Mouse (Mus musculus): Measurements from ENCODE around the gene Gm9508. TPM values are rescaled to one million over a fixed set of nuclear protein-coding genes. Genes with fewer than 3 reads are reported as not detected.
"Not testable (repeated sequence)": the region's sequence is repeated elsewhere in the genome, so short reads cannot be mapped to it uniquely, and the experiment has no call there.

Gene Gm9508
- polyA plus RNA-seq, 1 experiment = not detected

- Histone ChIP-seq H3K4me3 (ENCODE audit: insufficient read depth, low read depth, low read length) (no peak within 1 kb of the TSS), H3K4me1 (ENCODE audit: control insufficient read depth, insufficient read depth, low read length) (no peaks in the 10 kb centered on the region), H3K27ac (ENCODE audit: insufficient read depth, low read depth, low read length) (no peak within 1 kb of the TSS)
- TF ChIP-seq POLR2A (IDR thresholded peaks at IDR 0.05; ENCODE audit: insufficient read depth, low read depth, low read length) (no peak), CTCF (IDR thresholded peaks at IDR 0.05; ENCODE audit: insufficient read depth, low read depth, low read length) (no peak)
- 85% methylated on average over 1 of the region's 1 CpGs for WGBS
Measured at GRCm38 (mm10) chr10:77715507-77715906, 18.5 kb upstream of the Gm9508 start, which contains the start of gene Gm10142. Gene Gm10142, plus strand, starts transcription at chr10:77715807.

GRCm38 (mm10) chr10:77713734-77714133 is 16.7 kb upstream of the Gm9508 start:
- no peak for TF ChIP-seq POLR2A (IDR thresholded peaks at IDR 0.05; ENCODE audit: insufficient read depth, low read depth, low read length)
- TF ChIP-seq CTCF (IDR thresholded peaks at IDR 0.05; ENCODE audit: insufficient read depth, low read depth, low read length) = no peak
- Histone ChIP-seq H3K4me3 (ENCODE audit: insufficient read depth, low read depth, low read length) (no peak overlapping the region), H3K4me1 (ENCODE audit: control insufficient read depth, insufficient read depth, low read length) (no peaks in the 10 kb centered on the region), H3K27ac (ENCODE audit: insufficient read depth, low read depth, low read length) (no peak overlapping the region)
- WGBS = 70% methylated on average over 4 of the region's 4 CpGs

GRCm38 (mm10) chr10:77711157-77711556 is 14.1 kb upstream of the Gm9508 start, which contains the start of gene Gm10024:
Gene Gm10024, plus strand, starts transcription at chr10:77711457.
- not testable (repeated sequence) for H3K4me3 ChIP-seq (ENCODE audit: insufficient read depth, low read depth, low read length); H3K27ac ChIP-seq (ENCODE audit: insufficient read depth, low read depth, low read length); H3K4me1 ChIP-seq (ENCODE audit: control insufficient read depth, insufficient read depth, low read length)

GRCm38 (mm10) chr10:77709831-77710230 is 12.8 kb upstream of the Gm9508 start:
- no peak for TF ChIP-seq CTCF (IDR thresholded peaks at IDR 0.05; ENCODE audit: insufficient read depth, low read depth, low read length)
- TF ChIP-seq POLR2A (IDR thresholded peaks at IDR 0.05; ENCODE audit: insufficient read depth, low read depth, low read length) = no peak
- Histone ChIP-seq H3K4me3 (ENCODE audit: insufficient read depth, low read depth, low read length) (no peak overlapping the region), H3K27ac (ENCODE audit: insufficient read depth, low read depth, low read length) (no peak overlapping the region), H3K4me1 (ENCODE audit: control insufficient read depth, insufficient read depth, low read length) (no peaks in the 10 kb centered on the region)
- WGBS = 73% methylated on average over 3 of the region's 3 CpGs

GRCm38 (mm10) chr10:77706326-77706725 is 9.3 kb upstream of the Gm9508 start, which contains the start of gene Gm10272:
Gene Gm10272, plus strand, starts transcription at chr10:77706626.
- Histone ChIP-seq H3K4me1 (ENCODE audit: control insufficient read depth, insufficient read depth, low read length) (no peaks in the 10 kb centered on the region), H3K4me3 (ENCODE audit: insufficient read depth, low read depth, low read length) (no peak within 1 kb of the TSS), H3K27ac (ENCODE audit: insufficient read depth, low read depth, low read length) (no peak within 1 kb of the TSS)
- WGBS = 100% methylated on average over 1 of the region's 1 CpGs
- TF ChIP-seq CTCF (IDR thresholded peaks at IDR 0.05; ENCODE audit: insufficient read depth, low read depth, low read length) = no peak
- TF ChIP-seq POLR2A (IDR thresholded peaks at IDR 0.05; ENCODE audit: insufficient read depth, low read depth, low read length) = no peak

GRCm38 (mm10) chr10:77690356-77690807 is 6.7 kb downstream of the Gm9508 start, which contains the start of gene Gm19402:
Gene Gm19402, minus strand, starts transcription at chr10:77690757.
- peaks cover 27% of the 10 kb centered on the region for H3K4me1 ChIP-seq (ENCODE audit: control insufficient read depth, insufficient read depth, low read length)
- WGBS = 58% methylated on average over 3 of the region's 3 CpGs
- H3K4me3 ChIP-seq (ENCODE audit: insufficient read depth, low read depth, low read length); H3K27ac ChIP-seq (ENCODE audit: insufficient read depth, low read depth, low read length): not testable (repeated sequence)

- TF ChIP-seq CTCF (IDR thresholded peaks at IDR 0.05; ENCODE audit: insufficient read depth, low read depth, low read length) (no peak), POLR2A (IDR thresholded peaks at IDR 0.05; ENCODE audit: insufficient read depth, low read depth, low read length) (no peak)
- 63% methylated on average over 10 of the region's 10 CpGs for WGBS
- H3K4me1 ChIP-seq (ENCODE audit: control insufficient read depth, insufficient read depth, low read length) = peaks cover 27% of the 10 kb centered on the region
- H3K27ac ChIP-seq (ENCODE audit: insufficient read depth, low read depth, low read length) = no peak overlapping the region
- no peak overlapping the region for H3K4me3 ChIP-seq (ENCODE audit: insufficient read depth, low read depth, low read length)
Measured at GRCm38 (mm10) chr10:77687021-77687420, 10.0 kb downstream of the Gm9508 start.

GRCm38 (mm10) chr10:77685895-77686664 is 11.0 kb downstream of the Gm9508 start, which contains the start of gene Tspear:
Gene Tspear, plus strand, starts transcription at chr10:77686569.
- Histone ChIP-seq H3K4me1 (ENCODE audit: control insufficient read depth, insufficient read depth, low read length) (peaks cover 27% of the 10 kb centered on the region), H3K27ac (ENCODE audit: insufficient read depth, low read depth, low read length) (no peak within 1 kb of the TSS), H3K4me3 (ENCODE audit: insufficient read depth, low read depth, low read length) (no peak within 1 kb of the TSS)
- TF ChIP-seq CTCF (IDR thresholded peaks at IDR 0.05; ENCODE audit: insufficient read depth, low read depth, low read length) = no peak
- TF ChIP-seq POLR2A (IDR thresholded peaks at IDR 0.05; ENCODE audit: insufficient read depth, low read depth, low read length) = no peak
- WGBS = 24% methylated on average over 22 of the region's 22 CpGs

GRCm38 (mm10) chr10:77684181-77684580 is 12.9 kb downstream of the Gm9508 start:
- 51% methylated on average over 8 of the region's 8 CpGs for WGBS
- no peak for TF ChIP-seq CTCF (IDR thresholded peaks at IDR 0.05; ENCODE audit: insufficient read depth, low read depth, low read length)
- TF ChIP-seq POLR2A (IDR thresholded peaks at IDR 0.05; ENCODE audit: insufficient read depth, low read depth, low read length) = no peak
- Histone ChIP-seq H3K4me1 (ENCODE audit: control insufficient read depth, insufficient read depth, low read length) (peaks cover 13% of the 10 kb centered on the region), H3K27ac (ENCODE audit: insufficient read depth, low read depth, low read length) (no peak overlapping the region), H3K4me3 (ENCODE audit: insufficient read depth, low read depth, low read length) (no peak overlapping the region)

Data from olfactory bulb, adult 2 months (tissue).